Mouse (Mus musculus): Measurements from ENCODE around the gene Mknk2. TPM values are rescaled to one million over a fixed set of nuclear protein-coding genes. Genes with fewer than 3 reads are reported as not detected.

The Mknk2 gene
- polyA plus RNA-seq, 1 experiment from 2014 or later, result 85.5 TPM

DNA sequence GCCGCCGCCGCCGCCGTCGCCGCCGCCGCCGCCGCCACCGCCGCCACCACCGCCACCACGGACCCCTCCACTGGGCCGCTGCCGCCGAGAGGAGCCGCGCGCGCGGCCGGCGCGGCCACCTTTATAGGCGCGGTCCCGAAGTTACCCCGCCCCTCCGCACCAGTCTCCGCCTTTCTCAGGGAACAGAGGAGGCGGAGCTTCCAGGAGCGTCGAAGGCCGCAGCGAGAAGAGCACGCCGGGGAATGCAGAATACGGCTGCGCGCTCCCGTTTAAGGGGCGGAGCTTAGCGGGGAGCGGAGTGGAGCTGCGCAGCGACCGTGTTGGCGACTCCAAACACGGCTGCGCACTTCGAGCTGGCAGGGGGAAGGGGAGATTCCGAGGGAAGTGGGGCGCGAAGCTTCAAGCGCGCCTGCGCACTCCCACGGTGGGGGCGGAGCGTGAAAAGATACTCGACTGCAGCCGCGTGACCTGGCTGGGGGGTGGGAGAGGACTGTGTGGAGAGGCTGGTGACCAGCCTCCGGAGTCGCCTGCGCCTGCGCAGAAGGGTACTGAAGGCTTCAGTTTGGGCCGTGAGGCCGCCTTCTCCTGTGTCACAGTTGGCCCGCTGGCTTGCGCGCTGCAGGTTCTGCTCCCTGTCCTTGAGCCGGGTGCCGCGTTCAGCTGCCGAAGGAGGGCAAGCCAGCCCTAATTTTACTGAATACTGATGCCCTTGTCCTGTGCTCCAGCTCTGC lies 1.5 kb downstream of the Mknk2 start:
- ATAC-seq (replicated peaks; ENCODE audit: low FRiP score, low read depth) (peak; percentile 89), DNase-seq (ENCODE audit: low spot score) (peak; percentile 100)
- TF ChIP-seq CTCF (IDR thresholded peaks at IDR 0.05; ENCODE audit: low read depth), result no peak; the same call in 1 of the 2 replicates
- no peaks in the 10 kb centered on the region for H3K27me3 ChIP-seq (ENCODE audit: insufficient read depth, low read length)
- H3K4me3 ChIP-seq (replicated peaks; ENCODE audit: low read depth, low read length), result peak overlapping the region; percentile 98
- no peaks in the 10 kb centered on the region for H3K9me3 ChIP-seq (replicated peaks; ENCODE audit: low read length)
- under 1% methylated on average over 77 of the region's 78 CpGs for WGBS
- H3K36me3 ChIP-seq (ENCODE audit: insufficient read depth, low read length), result peaks cover 15% of the 10 kb centered on the region
- peak overlapping the region; percentile 90 for H3K4me2 ChIP-seq (ENCODE audit: low read length)
- H3K9ac ChIP-seq (ENCODE audit: low read depth, low read length), result peak overlapping the region; percentile 98
- peaks cover 65% of the 10 kb centered on the region for H3K4me1 ChIP-seq (replicated peaks; ENCODE audit: insufficient read depth, low read length)
- peak overlapping the region; percentile 99 for H3K27ac ChIP-seq

DNA sequence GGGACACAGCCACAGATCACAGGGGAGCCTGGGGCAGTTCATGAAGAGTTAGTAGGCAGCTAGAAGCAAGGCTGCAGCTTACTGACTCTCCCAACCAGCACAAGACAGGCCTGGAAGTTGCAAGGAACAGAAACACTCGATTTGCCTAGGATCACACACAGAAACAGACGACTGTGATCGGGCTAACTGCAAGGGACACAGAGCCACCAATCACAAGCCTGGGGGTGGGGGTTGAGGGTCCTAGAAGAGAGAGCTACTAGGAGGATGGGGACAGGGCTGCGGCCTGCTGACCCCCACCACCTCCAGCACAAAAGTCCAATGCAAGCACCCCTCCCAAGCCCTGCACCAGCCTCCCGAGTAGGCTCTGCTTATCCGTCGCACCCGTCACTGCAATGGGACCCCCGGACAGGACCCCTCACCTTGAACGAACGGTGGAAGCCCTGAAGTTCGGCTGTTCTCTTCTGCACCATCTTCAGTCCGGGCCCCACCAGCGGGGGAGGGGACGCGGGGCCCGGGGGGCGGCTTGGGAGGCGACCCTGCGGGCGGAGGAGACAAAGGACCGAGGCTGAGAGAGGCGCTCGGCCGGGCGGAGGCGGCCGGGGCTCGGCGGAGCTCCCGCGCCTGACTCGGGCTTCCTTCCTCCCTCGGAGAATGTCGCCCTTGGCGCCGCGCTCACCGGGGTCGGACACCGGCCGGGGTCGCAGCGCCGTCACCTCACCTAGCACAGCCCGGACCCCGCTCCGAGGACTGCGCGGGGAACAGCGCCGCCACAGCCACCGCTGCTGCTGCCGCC lies 2.3 kb downstream of the Mknk2 start:
- WGBS, result under 1% methylated on average over 49 of the region's 54 CpGs
- Histone ChIP-seq H3K4me1 (replicated peaks; ENCODE audit: insufficient read depth, low read length) (peaks cover 65% of the 10 kb centered on the region), H3K4me3 (replicated peaks; ENCODE audit: low read depth, low read length) (peak overlapping the region; percentile 98), H3K36me3 (ENCODE audit: insufficient read depth, low read length) (peaks cover 23% of the 10 kb centered on the region), H3K27me3 (ENCODE audit: insufficient read depth, low read length) (no peaks in the 10 kb centered on the region), H3K27ac (peak overlapping the region; percentile 99), H3K9ac (ENCODE audit: low read depth, low read length) (peak overlapping the region; percentile 98), H3K4me2 (ENCODE audit: low read length) (peak overlapping the region; percentile 90), H3K9me3 (replicated peaks; ENCODE audit: low read length) (no peaks in the 10 kb centered on the region)
- no peak for TF ChIP-seq CTCF (IDR thresholded peaks at IDR 0.05; ENCODE audit: low read depth)
- DNase-seq (ENCODE audit: low spot score), result no peak
- peak; percentile 2; the same call in 1 of the 2 replicates for ATAC-seq (replicated peaks; ENCODE audit: low FRiP score, low read depth)

DNA sequence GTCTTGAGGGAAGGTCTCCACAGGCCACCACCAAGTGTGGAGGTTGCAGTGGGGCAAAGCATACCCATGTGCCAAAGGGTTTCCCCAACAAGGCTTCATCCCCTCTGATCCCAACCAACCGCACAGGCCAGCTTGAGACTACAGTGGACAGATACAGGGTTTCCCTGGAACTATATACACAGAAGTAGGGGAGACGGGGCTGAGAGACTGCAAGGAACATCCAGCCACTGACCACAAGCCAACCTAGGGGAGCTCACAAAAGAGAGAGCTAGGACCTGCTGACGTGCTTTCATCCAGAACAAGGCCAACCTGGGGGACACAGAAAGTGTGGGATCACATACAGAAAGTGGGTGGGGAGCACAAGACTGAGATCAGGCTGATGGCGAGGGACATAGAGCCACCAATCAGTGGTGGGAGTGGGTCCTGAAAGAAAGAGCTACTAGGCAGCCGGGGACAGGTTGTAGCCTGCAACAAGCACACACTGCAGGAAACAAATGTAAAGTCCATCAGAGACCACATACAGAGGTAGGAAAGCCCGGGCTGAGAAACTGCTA lies 3.0 kb downstream of the Mknk2 start:
- H3K27me3 ChIP-seq (ENCODE audit: insufficient read depth, low read length), result no peaks in the 10 kb centered on the region
- WGBS, result 6% methylated on average over 6 of the region's 6 CpGs
- ATAC-seq (replicated peaks; ENCODE audit: low FRiP score, low read depth) (no peak), DNase-seq (ENCODE audit: low spot score) (no peak)
- peak overlapping the region; percentile 98 for H3K9ac ChIP-seq (ENCODE audit: low read depth, low read length)
- no peak for TF ChIP-seq CTCF (IDR thresholded peaks at IDR 0.05; ENCODE audit: low read depth)
- H3K4me3 ChIP-seq (replicated peaks; ENCODE audit: low read depth, low read length), result peak overlapping the region; percentile 98
- H3K36me3 ChIP-seq (ENCODE audit: insufficient read depth, low read length), result peaks cover 28% of the 10 kb centered on the region
- peak overlapping the region; percentile 99 for H3K27ac ChIP-seq
- H3K4me1 ChIP-seq (replicated peaks; ENCODE audit: insufficient read depth, low read length), result peaks cover 61% of the 10 kb centered on the region
- H3K4me2 ChIP-seq (ENCODE audit: low read length), result peak overlapping the region; percentile 90
- H3K9me3 ChIP-seq (replicated peaks; ENCODE audit: low read length), result no peaks in the 10 kb centered on the region

DNA sequence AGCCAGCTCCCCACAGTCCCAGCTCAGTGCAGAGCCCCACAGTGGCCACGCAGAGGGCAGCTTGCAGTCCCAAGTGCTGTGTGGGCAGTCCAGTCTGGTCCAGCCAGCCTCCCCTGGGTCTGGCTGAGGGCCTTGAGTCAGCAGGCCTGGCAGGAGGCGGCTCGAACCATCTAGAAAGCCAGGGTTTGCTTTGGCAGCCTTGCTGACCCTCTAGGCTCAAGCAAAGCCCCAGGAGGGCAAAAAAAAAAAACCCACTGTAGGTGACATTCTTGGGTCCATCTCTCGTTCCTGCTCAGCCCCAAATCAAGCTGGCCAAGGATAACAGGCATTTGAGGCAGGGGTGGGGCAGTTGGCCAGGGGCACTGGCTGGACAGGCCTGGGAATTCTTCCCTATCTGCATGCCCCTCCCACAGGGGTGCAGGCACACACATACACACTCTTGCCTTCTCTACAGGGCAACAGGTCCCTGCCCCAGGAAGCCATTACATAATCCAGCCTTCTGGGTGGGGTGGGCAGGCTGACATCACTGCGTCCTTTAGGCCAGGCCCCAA lies 3.7 kb downstream of the Mknk2 start:
- ATAC-seq (replicated peaks; ENCODE audit: low FRiP score, low read depth), result no peak
- Histone ChIP-seq H3K27ac (peak overlapping the region; percentile 39), H3K36me3 (ENCODE audit: insufficient read depth, low read length) (peaks cover 35% of the 10 kb centered on the region), H3K4me1 (replicated peaks; ENCODE audit: insufficient read depth, low read length) (peaks cover 54% of the 10 kb centered on the region), H3K9ac (ENCODE audit: low read depth, low read length) (peak overlapping the region; percentile 98), H3K4me3 (replicated peaks; ENCODE audit: low read depth, low read length) (peak overlapping the region; percentile 98), H3K4me2 (ENCODE audit: low read length) (peak overlapping the region; percentile 90), H3K9me3 (replicated peaks; ENCODE audit: low read length) (no peaks in the 10 kb centered on the region), H3K27me3 (ENCODE audit: insufficient read depth, low read length) (no peaks in the 10 kb centered on the region)
- TF ChIP-seq CTCF (IDR thresholded peaks at IDR 0.05; ENCODE audit: low read depth), result no peak
- no peak for DNase-seq (ENCODE audit: low spot score)
- WGBS, result 30% methylated on average over 5 of the region's 5 CpGs

DNA sequence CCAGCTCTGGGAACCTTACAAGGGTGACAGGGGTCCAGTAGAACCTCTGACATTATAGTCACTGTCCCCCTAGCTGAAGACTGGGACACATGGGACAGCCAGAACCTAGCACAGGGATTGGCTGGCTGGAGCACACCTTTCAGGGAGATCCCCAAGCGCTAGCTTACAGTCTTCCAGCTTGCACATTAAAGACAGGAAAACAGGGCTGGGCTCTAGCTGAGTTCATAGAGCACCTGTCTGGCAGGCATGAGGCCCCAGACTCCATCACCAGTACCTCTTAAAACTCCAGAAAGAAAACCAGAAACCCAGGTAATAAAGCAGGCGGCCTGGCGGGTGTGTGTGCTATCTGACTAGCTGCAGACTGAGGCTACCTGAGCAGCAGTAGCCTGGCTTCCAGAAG lies 4.2 kb downstream of the Mknk2 start:
- peaks cover 40% of the 10 kb centered on the region for H3K36me3 ChIP-seq (ENCODE audit: insufficient read depth, low read length)
- no peaks in the 10 kb centered on the region for H3K9me3 ChIP-seq (replicated peaks; ENCODE audit: low read length)
- DNase-seq (ENCODE audit: low spot score) (no peak), ATAC-seq (replicated peaks; ENCODE audit: low FRiP score, low read depth) (no peak)
- H3K4me2 ChIP-seq (ENCODE audit: low read length), result peak overlapping the region; percentile 90
- peaks cover 48% of the 10 kb centered on the region for H3K4me1 ChIP-seq (replicated peaks; ENCODE audit: insufficient read depth, low read length)
- H3K27me3 ChIP-seq (ENCODE audit: insufficient read depth, low read length), result no peaks in the 10 kb centered on the region
- no peak for TF ChIP-seq CTCF (IDR thresholded peaks at IDR 0.05; ENCODE audit: low read depth)
- WGBS, result 80% methylated on average over 3 of the region's 3 CpGs
- peak overlapping the region; percentile 98 for H3K9ac ChIP-seq (ENCODE audit: low read depth, low read length)
- peak overlapping the region; percentile 98; the same call in 1 of the 2 replicates for H3K4me3 ChIP-seq (replicated peaks; ENCODE audit: low read depth, low read length)
- H3K27ac ChIP-seq, result peak overlapping the region; percentile 39

All from kidney, postnatal 0 days (tissue).